25 mouse cellular contexts compared by ENCODE assay signal in genomic region chr5:52086766-52087429, GRCm38 (mm10).
DNase-seq lines count a peak whose midpoint lies in the region; ATAC-seq lines count a peak whose summit lies in the region.
"Had no signal": no experiment of that assay in that cellular context is flagged by ENCODE, and none has a peak within 500 bp of the region (broad histone marks: within the 10 kb centered on the region; RNA-seq: fewer than 3 reads in every experiment).

No protein-coding gene starts in this region.

- whole genome bisulfite sequencing in liver, embryonic 11.5 days: 40% methylated on average over 7 of the region's 7 CpGs

- 0 out of 2 replicates have a peak, but pooled peaks have one; percentile 18 for ATAC-seq in liver, embryonic 11.5 days (replicated peaks; ENCODE audit: low FRiP score)
- peak; percentile 27; the same call in 1 of the 2 replicates for ATAC-seq in monocyte, adult 5-6 weeks (replicated peaks; ENCODE audit: insufficient number of reproducible peaks, low FRiP score, low TSS enrichment, poor library complexity, severe bottlenecking)
- ATAC-seq: CD4-positive, CD25-positive, alpha-beta regulatory T cell, adult 4 months; forebrain, embryonic 14.5 days; inflammation-experienced regulatory T-cells, adult 6 months had no signal

- peak; percentile 35 for DNase-seq in heart, adult 11 months
- DNase-seq in heart, adult 18-20 months: no peak
- no peak for DNase-seq in liver, embryonic 11.5 days (ENCODE audit: low spot score)
- DNase-seq in liver: no peak
- DNase-seq in ovary, adult 18-20 months (ENCODE audit: low spot score): peak; percentile 3
- no peak for DNase-seq in ovary, postnatal 14 days (ENCODE audit: low spot score)
- DNase-seq in testis, postnatal 14 days (ENCODE audit: low spot score): no peak
- DNase-seq: adrenal gland, postnatal 14 days; cerebellum, adult 9-10 months; gastrocnemius, adult 2 months; heart, postnatal 10 days; kidney, adult 2 months; layer of hippocampus, adult 9-11 months; lung, postnatal 4 days had no signal

- no peaks in the 10 kb centered on the region for H3K27me3 ChIP-seq in liver, embryonic 11.5 days (replicated peaks; ENCODE audit: control insufficient read depth, insufficient read depth, low read length)
- H3K27me3 ChIP-seq: embryonic facial prominence, embryonic 15.5 days; limb, embryonic 13.5 days; stomach, embryonic 15.5 days had no signal

- no peak overlapping the region for H3K4me2 ChIP-seq in liver, embryonic 11.5 days
- H3K4me2 ChIP-seq: embryonic facial prominence, embryonic 15.5 days; hindbrain, embryonic 14.5 days; limb, embryonic 13.5 days; stomach, embryonic 15.5 days had no signal

- H3K36me3 ChIP-seq in liver, embryonic 11.5 days (ENCODE audit: control insufficient read depth, insufficient read depth, low read length): no peaks in the 10 kb centered on the region
- H3K36me3 ChIP-seq: embryonic facial prominence, embryonic 15.5 days; limb, embryonic 13.5 days; midbrain, embryonic 10.5 days; stomach, embryonic 15.5 days had no signal

- H3K27ac ChIP-seq in liver, embryonic 11.5 days (ENCODE audit: low read depth, low read length): no peak overlapping the region
- H3K27ac ChIP-seq: embryonic facial prominence, embryonic 15.5 days; gastrocnemius, adult 2 months; hindbrain, embryonic 14.5 days; kidney, postnatal 0 days; limb, embryonic 13.5 days; liver, embryonic 14.5 days; midbrain, embryonic 10.5 days; stomach, embryonic 15.5 days had no signal

- H3K4me3 ChIP-seq in liver, embryonic 11.5 days (ENCODE audit: low read depth, low read length): no peak overlapping the region
- H3K4me3 ChIP-seq: embryonic facial prominence, embryonic 15.5 days; gastrocnemius, adult 2 months; limb, embryonic 13.5 days; midbrain, embryonic 10.5 days; stomach, embryonic 15.5 days had no signal

- no peaks in the 10 kb centered on the region for H3K9me3 ChIP-seq in liver, embryonic 11.5 days (ENCODE audit: control insufficient read depth, low read length)
- H3K9me3 ChIP-seq: embryonic facial prominence, embryonic 15.5 days; limb, embryonic 13.5 days; midbrain, embryonic 10.5 days; stomach, embryonic 15.5 days had no signal

- no peak overlapping the region for H3K9ac ChIP-seq in liver, embryonic 11.5 days (ENCODE audit: low read depth, low read length)
- H3K9ac ChIP-seq: embryonic facial prominence, embryonic 15.5 days; hindbrain, embryonic 14.5 days; limb, embryonic 13.5 days; liver, embryonic 14.5 days; stomach, embryonic 15.5 days had no signal

- no peaks in the 10 kb centered on the region for H3K4me1 ChIP-seq in liver, embryonic 11.5 days (replicated peaks; ENCODE audit: control insufficient read depth, insufficient read depth, low read length)
- H3K4me1 ChIP-seq: embryonic facial prominence, embryonic 15.5 days; midbrain, embryonic 10.5 days had no signal

Comparison
In these comparisons a context has a peak if more than half of its experiments do, and no peak if none do; other contexts are left out.
1. DNase-seq: peak in heart, adult 11 months (single experiment) and ovary, adult 18-20 months (single experiment); none in heart, adult 18-20 months (0 of 2), liver, embryonic 11.5 days (single experiment), liver (single experiment), ovary, postnatal 14 days (single experiment) and testis, postnatal 14 days (single experiment).